Mouse (Mus musculus): ENCODE data around the gene Nxph1.

Nxph1 gene

GRCm38 (mm10) chr6:9220724-9221453 lies 272.7 kb downstream of the Nxph1 start:
- no peaks in the 10 kb centered on the region for H3K36me3 ChIP-seq (ENCODE audit: insufficient read depth, low read length)
- no peaks in the 10 kb centered on the region for H3K9me3 ChIP-seq (ENCODE audit: low read length)
- TF ChIP-seq POU5F1 (IDR thresholded peaks at IDR 0.05; ENCODE audit: borderline replicate concordance, low read length) (no peak), NANOG (IDR thresholded peaks at IDR 0.05; ENCODE audit: borderline replicate concordance, low read length) (no peak), CTCF (conservative IDR thresholded peaks at IDR 0.05; ENCODE audit: low read length) (no peak)
- H3K27me3 ChIP-seq (ENCODE audit: insufficient read depth, low read length): no peaks in the 10 kb centered on the region
- H3K4me1 ChIP-seq (replicated peaks; ENCODE audit: low read depth, low read length): no peaks in the 10 kb centered on the region
- H3K4me3 ChIP-seq (replicated peaks; ENCODE audit: low read length): no peak overlapping the region

GRCm38 (mm10) chr6:9234802-9235201 lies 286.6 kb downstream of the Nxph1 start:
- TF ChIP-seq POU5F1 (IDR thresholded peaks at IDR 0.05; ENCODE audit: borderline replicate concordance, low read length) (no peak), CTCF (conservative IDR thresholded peaks at IDR 0.05; ENCODE audit: low read length) (peak; percentile 62)
- Histone ChIP-seq H3K36me3 (ENCODE audit: insufficient read depth, low read length) (no peaks in the 10 kb centered on the region), H3K9me3 (ENCODE audit: low read length) (no peaks in the 10 kb centered on the region), H3K4me1 (replicated peaks; ENCODE audit: low read depth, low read length) (no peaks in the 10 kb centered on the region), H3K4me3 (replicated peaks; ENCODE audit: low read length) (no peak overlapping the region), H3K27me3 (ENCODE audit: insufficient read depth, low read length) (no peaks in the 10 kb centered on the region)

DNA sequence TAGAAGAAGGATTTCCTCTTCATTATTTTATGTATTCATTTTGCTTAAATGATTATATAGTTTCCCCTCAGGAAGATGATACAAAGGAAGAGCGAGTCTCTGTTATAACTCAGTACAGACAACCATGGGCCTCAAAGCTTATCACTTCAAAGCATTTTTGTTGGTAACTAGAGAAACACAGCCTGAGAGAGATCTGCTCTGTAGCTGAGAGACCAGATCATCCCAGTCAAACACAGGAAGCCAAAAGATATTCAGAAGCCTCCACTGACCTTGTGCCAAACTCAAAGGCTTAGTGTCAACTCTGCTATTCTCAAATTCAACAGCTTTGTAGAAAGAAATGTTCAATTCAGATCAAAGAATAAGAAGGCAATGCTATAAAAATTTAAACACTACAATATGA lies 319.8 kb downstream of the Nxph1 start:
- no peaks in the 10 kb centered on the region for H3K9me3 ChIP-seq (ENCODE audit: low read length)
- no peaks in the 10 kb centered on the region for H3K36me3 ChIP-seq (ENCODE audit: insufficient read depth, low read length)
- no peak for TF ChIP-seq POU5F1 (IDR thresholded peaks at IDR 0.05; ENCODE audit: borderline replicate concordance, low read length)
- TF ChIP-seq NANOG (IDR thresholded peaks at IDR 0.05; ENCODE audit: borderline replicate concordance, low read length): no peak
- TF ChIP-seq CTCF (conservative IDR thresholded peaks at IDR 0.05; ENCODE audit: low read length): no peak
- no peak overlapping the region for H3K4me3 ChIP-seq (replicated peaks; ENCODE audit: low read length)
- H3K4me1 ChIP-seq (replicated peaks; ENCODE audit: low read depth, low read length): no peaks in the 10 kb centered on the region
- H3K27me3 ChIP-seq (ENCODE audit: insufficient read depth, low read length): no peaks in the 10 kb centered on the region
